Mouse (Mus musculus) ovary, postnatal 14 days (tissue): ENCODE data around the gene Il23r.
A peak's percentile ranks its signal among the peaks of the same experiment; 100 is the strongest.
"Not testable (repeated sequence)": the region's sequence is repeated elsewhere in the genome, so short reads cannot be mapped to it uniquely, and the experiment has no call there.

Experiments
- DNase-seq: peaks from one replicate; pipeline ENCODE4 v3.0.0; 2022; ENCODE audit warnings: low spot score

Il23r gene

GRCm38 (mm10) chr6:67491755-67492154 is at the start of gene Il23r:
Il23r (minus strand) TSS chr6:67491855.
- no peak for DNase-seq

GRCm38 (mm10) chr6:67535777-67536054 is 44.1 kb upstream of the Il23r start, which contains the start of gene Tacstd2:
Tacstd2 (minus strand) TSS chr6:67535796.
- no peak for DNase-seq

- DNase-seq, result no peak
Measured at GRCm38 (mm10) chr6:67535005-67535776, 43.5 kb upstream of the Il23r start.

- DNase-seq, result no peak
Measured at GRCm38 (mm10) chr6:67534191-67535004, 42.7 kb upstream of the Il23r start.

- DNase-seq, result no peak
Measured at GRCm38 (mm10) chr6:67532665-67533440, 41.2 kb upstream of the Il23r start.

GRCm38 (mm10) chr6:67531822-67532162 is 40.1 kb upstream of the Il23r start:
- no peak for DNase-seq

- DNase-seq, result no peak
Measured at GRCm38 (mm10) chr6:67530992-67531821, 39.6 kb upstream of the Il23r start.

- no peak for DNase-seq
Measured at GRCm38 (mm10) chr6:67526356-67526755, 34.7 kb upstream of the Il23r start.

- peak; percentile 34 for DNase-seq
Measured at GRCm38 (mm10) chr6:67510752-67511151, 19.1 kb upstream of the Il23r start.

GRCm38 (mm10) chr6:67501938-67502337 is 10.3 kb upstream of the Il23r start:
- not testable (repeated sequence) for DNase-seq

- DNase-seq, result no peak
Measured at GRCm38 (mm10) chr6:67481012-67481411, 10.6 kb downstream of the Il23r start.

GRCm38 (mm10) chr6:67471242-67471641 is 20.4 kb downstream of the Il23r start:
- no peak for DNase-seq

GRCm38 (mm10) chr6:67459424-67459823 is 32.2 kb downstream of the Il23r start:
- no peak for DNase-seq

- no peak for DNase-seq
Measured at GRCm38 (mm10) chr6:67451330-67451729, 40.3 kb downstream of the Il23r start.

- DNase-seq, result no peak
Measured at GRCm38 (mm10) chr6:67445866-67446265, 45.8 kb downstream of the Il23r start.

GRCm38 (mm10) chr6:67443124-67443523 is 48.5 kb downstream of the Il23r start:
- DNase-seq, result no peak

- DNase-seq, result no peak
Measured at GRCm38 (mm10) chr6:67437814-67438385, 53.8 kb downstream of the Il23r start.

GRCm38 (mm10) chr6:67437028-67437427 is 54.6 kb downstream of the Il23r start:
- no peak for DNase-seq

GRCm38 (mm10) chr6:67436295-67436694 is 55.4 kb downstream of the Il23r start:
- DNase-seq, result no peak

- no peak for DNase-seq
Measured at GRCm38 (mm10) chr6:67435711-67436110, 55.9 kb downstream of the Il23r start.

GRCm38 (mm10) chr6:67434755-67435452 is 56.8 kb downstream of the Il23r start:
- no peak for DNase-seq
